Mouse (Mus musculus): ENCODE measurements around the gene Prkce.

The Prkce gene

GRCm38 (mm10) chr17:86676909-86677308 is 509.3 kb downstream of the Prkce start:
- DNase-seq (ENCODE audit: low read depth, low spot score): no peak

GRCm38 (mm10) chr17:86685263-86685662 is 517.7 kb downstream of the Prkce start:
- no peak for DNase-seq (ENCODE audit: low read depth, low spot score)

DNA sequence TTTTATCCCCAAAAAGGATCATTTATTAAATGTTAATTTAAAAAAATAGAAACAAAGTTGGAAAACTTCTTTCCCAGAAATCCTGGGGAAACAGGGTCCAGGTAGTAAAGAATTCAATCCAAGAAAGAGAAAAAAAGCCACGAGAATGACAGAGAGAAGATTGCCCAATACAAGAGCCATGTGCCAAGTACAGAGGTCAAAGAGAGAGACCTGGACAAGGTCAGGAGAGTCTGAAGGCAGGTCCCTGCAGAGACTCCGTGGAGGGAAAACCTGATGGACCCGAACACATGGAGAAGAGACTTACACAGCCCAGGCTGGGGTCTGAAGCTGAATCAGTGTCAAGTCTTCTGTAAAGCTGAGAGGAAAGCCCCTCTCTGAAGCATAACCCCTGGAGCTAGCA is 519.4 kb downstream of the Prkce start:
- no peak for DNase-seq (ENCODE audit: low read depth, low spot score)

DNA sequence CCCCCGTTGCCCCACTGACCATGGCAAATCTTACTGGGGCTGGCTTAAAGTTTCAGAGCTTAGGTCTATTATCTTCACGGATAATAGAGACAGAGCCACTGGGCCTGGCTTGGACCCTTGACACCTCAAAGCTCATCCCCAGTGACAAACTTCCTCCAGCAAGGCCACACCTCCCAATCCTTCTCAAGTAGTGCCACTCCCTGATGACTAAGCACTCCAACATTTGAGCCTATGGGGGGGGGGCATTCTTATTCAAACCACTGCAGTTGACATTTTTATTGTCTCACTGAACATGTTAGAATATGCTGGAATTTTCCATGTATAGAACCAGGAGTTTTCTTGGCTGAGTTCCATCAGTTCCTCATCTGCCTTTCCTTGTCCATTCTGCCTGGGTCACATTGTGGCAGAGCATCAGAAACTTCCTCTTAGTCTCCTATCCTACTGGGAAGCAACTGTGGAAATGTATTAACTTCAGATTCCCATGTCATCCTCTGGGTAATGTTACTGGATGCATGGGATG is 523.3 kb downstream of the Prkce start:
- DNase-seq (ENCODE audit: low read depth, low spot score): no peak

- DNase-seq (ENCODE audit: low read depth, low spot score): no peak
These were observed 530.2 kb downstream of the Prkce start for GRCm38 (mm10) chr17:86697751-86698150.

DNA sequence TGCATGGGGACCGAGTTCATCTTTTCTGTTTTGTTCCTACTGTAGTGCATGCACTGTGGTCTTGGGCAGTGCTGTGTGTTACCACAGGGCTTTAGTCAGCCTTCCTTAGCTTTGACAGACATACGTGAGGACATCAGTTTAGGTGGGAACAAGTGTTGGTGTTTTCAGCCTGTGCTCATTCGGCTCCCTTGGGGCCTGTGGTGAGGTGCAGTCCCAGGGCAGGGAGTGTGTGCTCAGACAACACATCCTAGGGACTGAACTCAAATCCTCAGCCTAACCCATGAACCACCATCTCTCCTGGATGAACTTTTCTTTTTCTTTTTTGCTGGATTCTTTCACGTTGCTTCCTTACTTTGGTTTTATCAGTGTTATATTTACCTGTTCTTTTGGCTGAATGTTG is 535.8 kb downstream of the Prkce start:
- no peak for DNase-seq (ENCODE audit: low read depth, low spot score)

DNA sequence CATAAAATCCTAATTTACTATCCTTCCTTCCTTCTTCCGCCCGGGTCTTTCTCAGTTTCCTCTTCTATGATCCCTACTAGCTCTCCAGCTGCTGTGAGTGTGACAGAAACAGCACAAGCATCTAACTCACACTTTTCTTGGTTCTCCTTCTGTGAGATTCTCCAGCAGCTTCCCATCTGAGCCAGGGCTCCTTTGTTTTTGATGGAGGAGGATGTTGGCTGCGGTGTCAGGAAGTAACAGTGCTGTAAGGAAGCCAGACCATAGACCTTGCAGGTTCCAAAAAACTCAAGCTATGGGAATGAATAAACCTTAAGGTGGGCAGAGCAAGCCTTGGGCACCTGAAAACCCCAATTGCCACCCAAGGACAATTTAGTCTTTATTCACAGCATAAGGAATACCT is 537.7 kb downstream of the Prkce start:
- no peak for DNase-seq (ENCODE audit: low read depth, low spot score)

DNA sequence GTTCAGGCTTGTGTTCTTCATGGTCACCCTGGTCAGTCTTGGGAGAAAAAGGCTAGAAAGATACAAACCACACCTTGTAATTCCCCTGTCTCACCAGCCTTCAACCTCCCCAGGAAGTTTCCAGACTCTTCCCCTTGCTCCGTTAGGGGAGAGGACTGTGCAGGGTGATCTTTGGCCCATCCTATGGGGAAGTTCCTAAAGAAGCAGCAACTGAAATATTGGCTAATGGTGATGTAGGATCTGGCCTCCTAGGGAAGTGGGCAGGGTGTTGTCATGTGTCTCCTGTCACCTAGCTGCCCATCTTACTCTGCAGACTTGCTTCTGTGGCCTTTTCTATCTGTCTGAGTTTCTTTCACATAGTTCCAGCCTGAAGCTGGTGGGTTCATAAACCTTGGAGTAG is 538.9 kb downstream of the Prkce start:
- no peak for DNase-seq (ENCODE audit: low read depth, low spot score)
